Mouse (Mus musculus): ENCODE data around the gene Tmtc4.

Gene Tmtc4

GRCm38 (mm10) chr14:122875056-122875455 lies 108.8 kb downstream of the Tmtc4 start:
- DNase-seq (ENCODE audit: low read depth, low spot score), result no peak

DNA sequence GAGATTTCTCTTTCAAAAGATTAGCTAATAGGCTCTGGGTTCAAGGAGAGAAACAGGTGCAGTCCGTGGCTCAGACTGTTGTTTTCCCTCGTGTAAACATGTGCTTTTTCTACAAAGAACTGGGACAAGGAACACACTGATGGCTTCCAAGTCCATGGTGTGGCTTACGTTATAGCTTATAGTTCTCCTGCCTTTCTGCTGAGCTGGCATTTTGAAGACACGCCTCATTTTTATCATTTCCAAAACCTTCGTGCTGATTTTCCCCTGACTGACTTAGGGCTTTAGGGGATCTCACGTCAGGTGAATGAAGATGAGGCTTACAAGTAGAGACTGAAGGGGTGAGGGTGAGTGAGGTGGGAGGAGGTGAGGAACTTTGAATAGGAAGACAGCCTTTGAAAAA lies 111.2 kb downstream of the Tmtc4 start:
- no peak for DNase-seq (ENCODE audit: low read depth, low spot score)

- no peak for DNase-seq (ENCODE audit: low read depth, low spot score)
Measured at GRCm38 (mm10) chr14:122871841-122872580, 111.8 kb downstream of the Tmtc4 start.

GRCm38 (mm10) chr14:122869831-122870230 lies 114.0 kb downstream of the Tmtc4 start:
- DNase-seq (ENCODE audit: low read depth, low spot score), result no peak

All from brain, embryonic 18.5 days (tissue).